Mouse (Mus musculus) gastrocnemius, adult 18-20 months (tissue): Measurements from ENCODE around the gene Zfp366. TPM values are rescaled to one million over a fixed set of nuclear protein-coding genes. Genes with fewer than 3 reads are reported as not detected.

Experiments
- DNase-seq: peaks from one replicate; pipeline ENCODE4 v3.0.0; 2021; ENCODE audit warnings: low spot score
- total RNA-seq, 2 experiments: library from RNA; stranded (reverse); gene quantifications; 2 replicates each; pipeline ENCODE4 v1.2.3; 2021

Zfp366 gene
- total RNA-seq, 2 experiments from 2014 or later: 3.8 to 3.9 TPM

- no peak for DNase-seq
Measured at GRCm38 (mm10) chr13:99244896-99245295, 60.3 kb downstream of the Zfp366 start.

GRCm38 (mm10) chr13:99245916-99246460 lies 61.4 kb downstream of the Zfp366 start:
- DNase-seq: no peak

- DNase-seq: no peak
Measured at GRCm38 (mm10) chr13:99250806-99251205, 66.2 kb downstream of the Zfp366 start.

- DNase-seq: no peak
Measured at GRCm38 (mm10) chr13:99254215-99254614, 69.6 kb downstream of the Zfp366 start.

GRCm38 (mm10) chr13:99254781-99255180 lies 70.2 kb downstream of the Zfp366 start:
- no peak for DNase-seq

- DNase-seq: no peak
Measured at GRCm38 (mm10) chr13:99256916-99257315, 72.3 kb downstream of the Zfp366 start.

- DNase-seq: no peak
Measured at GRCm38 (mm10) chr13:99258677-99259076, 74.1 kb downstream of the Zfp366 start.

- DNase-seq: no peak
Measured at GRCm38 (mm10) chr13:99259502-99260174, 75.0 kb downstream of the Zfp366 start.

GRCm38 (mm10) chr13:99262406-99262805 lies 77.8 kb downstream of the Zfp366 start:
- no peak for DNase-seq

- DNase-seq: no peak
Measured at GRCm38 (mm10) chr13:99263159-99263783, 78.6 kb downstream of the Zfp366 start.

GRCm38 (mm10) chr13:99264483-99264882 lies 79.9 kb downstream of the Zfp366 start:
- no peak for DNase-seq

- DNase-seq: no peak
Measured at GRCm38 (mm10) chr13:99272046-99272445, 87.4 kb downstream of the Zfp366 start.

GRCm38 (mm10) chr13:99277521-99277920 lies 92.9 kb downstream of the Zfp366 start:
- DNase-seq: no peak

GRCm38 (mm10) chr13:99278511-99278910 lies 93.9 kb downstream of the Zfp366 start:
- no peak for DNase-seq

- DNase-seq: no peak
Measured at GRCm38 (mm10) chr13:99279351-99279750, 94.7 kb downstream of the Zfp366 start.

- no peak for DNase-seq
Measured at GRCm38 (mm10) chr13:99282961-99283360, 98.3 kb downstream of the Zfp366 start.

- DNase-seq: no peak
Measured at GRCm38 (mm10) chr13:99283916-99284315, 99.3 kb downstream of the Zfp366 start.

- DNase-seq: peak; percentile 33
Measured at GRCm38 (mm10) chr13:99284400-99285160, 100.0 kb downstream of the Zfp366 start.

GRCm38 (mm10) chr13:99285241-99285640 lies 100.6 kb downstream of the Zfp366 start:
- no peak for DNase-seq

- DNase-seq: no peak
Measured at GRCm38 (mm10) chr13:99287207-99287606, 102.6 kb downstream of the Zfp366 start.

GRCm38 (mm10) chr13:99287786-99288185 lies 103.2 kb downstream of the Zfp366 start:
- DNase-seq: no peak

GRCm38 (mm10) chr13:99290766-99291165 lies 106.1 kb downstream of the Zfp366 start:
- no peak for DNase-seq
